Mouse (Mus musculus): Measurements from ENCODE around the gene Aebp1. TPM values are rescaled to one million over a fixed set of nuclear protein-coding genes. Genes with fewer than 3 reads are reported as not detected.

Gene Aebp1
- polyA plus RNA-seq, 1 experiment from 2014 or later: 19.0 TPM

- no peak overlapping the region for H3K4me3 ChIP-seq
- H3K27me3 ChIP-seq (replicated peaks): no peaks in the 10 kb centered on the region
- 87% methylated on average over 5 of the region's 5 CpGs for WGBS
- H3K4me1 ChIP-seq: no peaks in the 10 kb centered on the region
- no peak for ATAC-seq (ENCODE audit: low FRiP score, low read depth)
- no peak overlapping the region for H3K4me2 ChIP-seq (replicated peaks)
- H3K9ac ChIP-seq: no peak overlapping the region
- no peaks in the 10 kb centered on the region for H3K36me3 ChIP-seq
- no peaks in the 10 kb centered on the region for H3K9me3 ChIP-seq
- H3K27ac ChIP-seq: no peak overlapping the region
These were observed 53.9 kb downstream of the Aebp1 start for GRCm38 (mm10) chr11:5915429-5916177.

- 78% methylated on average over 8 of the region's 8 CpGs for whole genome bisulfite sequencing
- Histone ChIP-seq H3K4me3 (no peak overlapping the region), H3K4me1 (no peaks in the 10 kb centered on the region), H3K36me3 (no peaks in the 10 kb centered on the region), H3K4me2 (replicated peaks) (no peak overlapping the region), H3K27ac (no peak overlapping the region), H3K9ac (no peak overlapping the region), H3K9me3 (no peaks in the 10 kb centered on the region), H3K27me3 (replicated peaks) (no peaks in the 10 kb centered on the region)
- no peak for ATAC-seq (ENCODE audit: low FRiP score, low read depth)
These were observed 54.4 kb downstream of the Aebp1 start for GRCm38 (mm10) chr11:5916178-5916548.

GRCm38 (mm10) chr11:5918111-5918510 is 56.4 kb downstream of the Aebp1 start:
- no peak for ATAC-seq (ENCODE audit: low FRiP score, low read depth)
- H3K9ac ChIP-seq: no peak overlapping the region
- H3K4me3 ChIP-seq: no peak overlapping the region
- no peak overlapping the region for H3K4me2 ChIP-seq (replicated peaks)
- no peaks in the 10 kb centered on the region for H3K9me3 ChIP-seq
- no peaks in the 10 kb centered on the region for H3K4me1 ChIP-seq
- H3K36me3 ChIP-seq: no peaks in the 10 kb centered on the region
- WGBS: 76% methylated on average over 2 of the region's 2 CpGs
- no peak overlapping the region for H3K27ac ChIP-seq
- no peaks in the 10 kb centered on the region for H3K27me3 ChIP-seq (replicated peaks)

- Histone ChIP-seq H3K27me3 (replicated peaks) (no peaks in the 10 kb centered on the region), H3K9ac (no peak overlapping the region), H3K27ac (no peak overlapping the region), H3K9me3 (no peaks in the 10 kb centered on the region), H3K36me3 (no peaks in the 10 kb centered on the region), H3K4me2 (replicated peaks) (no peak overlapping the region), H3K4me3 (no peak overlapping the region), H3K4me1 (no peaks in the 10 kb centered on the region)
- ATAC-seq (ENCODE audit: low FRiP score, low read depth): no peak
- 95% methylated on average over 4 of the region's 4 CpGs for WGBS
These were observed 57.9 kb downstream of the Aebp1 start for GRCm38 (mm10) chr11:5919606-5920005.

- H3K36me3 ChIP-seq: no peaks in the 10 kb centered on the region
- H3K27ac ChIP-seq: no peak overlapping the region
- no peak overlapping the region for H3K4me3 ChIP-seq
- no peak for ATAC-seq (ENCODE audit: low FRiP score, low read depth)
- H3K27me3 ChIP-seq (replicated peaks): no peaks in the 10 kb centered on the region
- no peak overlapping the region for H3K4me2 ChIP-seq (replicated peaks)
- H3K9me3 ChIP-seq: no peaks in the 10 kb centered on the region
- no peak overlapping the region for H3K9ac ChIP-seq
- 35% methylated on average over 17 of the region's 17 CpGs for WGBS
- no peaks in the 10 kb centered on the region for H3K4me1 ChIP-seq
These were observed 58.7 kb downstream of the Aebp1 start for GRCm38 (mm10) chr11:5920323-5920960.

Other genes starting within 250 kb of the Aebp1 start
- 151 and 159 TPM in 2 replicates for gene Mrps24, start 146.3 kb upstream of the Aebp1 start, polyA plus RNA-seq (2016; fragmentation: Nextera tagmentation; extraction: Ambion mirVana)
- gene Urgcp, start 99.6 kb upstream of the Aebp1 start, polyA plus RNA-seq (2016; fragmentation: Nextera tagmentation; extraction: Ambion mirVana): 24.6 and 26.5 TPM in 2 replicates
- gene Dbnl, start 73.5 kb upstream of the Aebp1 start, polyA plus RNA-seq (2016; fragmentation: Nextera tagmentation; extraction: Ambion mirVana): 138 and 153 TPM in 2 replicates
- gene Pgam2, start 58.2 kb upstream of the Aebp1 start, polyA plus RNA-seq (2016; fragmentation: Nextera tagmentation; extraction: Ambion mirVana): 7.7 and 14.0 TPM in 2 replicates
- 6.6 and 7.0 TPM in 2 replicates for gene Polm, start 23.9 kb upstream of the Aebp1 start, polyA plus RNA-seq (2016; fragmentation: Nextera tagmentation; extraction: Ambion mirVana)
- 77.5 and 81.5 TPM in 2 replicates for gene Pold2, start 16.3 kb downstream of the Aebp1 start, polyA plus RNA-seq (2016; fragmentation: Nextera tagmentation; extraction: Ambion mirVana)
- gene Myl7, start 36.8 kb downstream of the Aebp1 start, polyA plus RNA-seq (2016; fragmentation: Nextera tagmentation; extraction: Ambion mirVana): 5.1 and 5.5 TPM in 2 replicates
- 1.4 and 2.0 TPM in 2 replicates for gene Gck, start 88.1 kb downstream of the Aebp1 start, polyA plus RNA-seq (2016; fragmentation: Nextera tagmentation; extraction: Ambion mirVana)
- 59.0 and 62.1 TPM in 2 replicates for gene Ykt6, start 93.7 kb downstream of the Aebp1 start, polyA plus RNA-seq (2016; fragmentation: Nextera tagmentation; extraction: Ambion mirVana)
- 21.3 and 21.4 TPM in 2 replicates for gene Camk2b, start 204.4 kb downstream of the Aebp1 start, polyA plus RNA-seq (2016; fragmentation: Nextera tagmentation; extraction: Ambion mirVana)